Mouse (Mus musculus): Measurements from ENCODE around the gene Rab3ip. TPM values are rescaled to one million over a fixed set of nuclear protein-coding genes. Genes with fewer than 3 reads are reported as not detected.

Gene Rab3ip
- polyA plus RNA-seq, 1 experiment from 2014 or later: 45.7 TPM

DNA sequence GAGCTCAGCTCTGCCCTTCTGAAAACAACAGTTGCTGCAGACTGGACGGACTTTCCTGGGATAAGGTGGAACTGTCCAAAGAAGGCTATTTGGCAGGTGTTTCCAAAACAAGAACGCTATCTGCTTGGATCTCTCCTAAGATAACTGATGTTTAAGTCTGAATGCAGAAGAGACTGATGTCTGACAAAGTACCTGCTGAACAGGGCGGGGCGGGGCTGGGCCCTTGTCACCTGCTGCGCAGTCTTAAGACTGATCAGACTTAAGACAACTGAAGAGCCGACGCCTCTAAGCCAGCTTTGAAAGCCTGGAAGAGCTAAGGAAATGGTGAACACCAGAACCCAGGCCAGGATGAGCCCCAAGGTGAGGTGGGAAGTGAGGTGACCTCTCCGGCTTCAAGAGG lies 29.9 kb downstream of the Rab3ip start:
- H3K9me3 ChIP-seq (ENCODE audit: control insufficient read depth, low read length): no peaks in the 10 kb centered on the region
- H3K4me1 ChIP-seq (replicated peaks; ENCODE audit: control insufficient read depth, insufficient read depth, low read length): no peaks in the 10 kb centered on the region
- no peak overlapping the region for H3K27ac ChIP-seq (ENCODE audit: low read depth, low read length)
- H3K4me3 ChIP-seq (ENCODE audit: low read depth, low read length): no peak overlapping the region
- no peaks in the 10 kb centered on the region for H3K36me3 ChIP-seq (ENCODE audit: control insufficient read depth, insufficient read depth, low read length)
- WGBS: 92% methylated on average over 8 of the region's 8 CpGs
- no peaks in the 10 kb centered on the region for H3K27me3 ChIP-seq (ENCODE audit: control insufficient read depth, insufficient read depth, low read length)
- no peak overlapping the region for H3K9ac ChIP-seq (ENCODE audit: low read length)
- no peak for DNase-seq (ENCODE audit: low spot score)
- H3K4me2 ChIP-seq (ENCODE audit: low read depth, low read length, severe bottlenecking): no peak overlapping the region
- no peak for ATAC-seq (replicated peaks; ENCODE audit: low FRiP score)

DNA sequence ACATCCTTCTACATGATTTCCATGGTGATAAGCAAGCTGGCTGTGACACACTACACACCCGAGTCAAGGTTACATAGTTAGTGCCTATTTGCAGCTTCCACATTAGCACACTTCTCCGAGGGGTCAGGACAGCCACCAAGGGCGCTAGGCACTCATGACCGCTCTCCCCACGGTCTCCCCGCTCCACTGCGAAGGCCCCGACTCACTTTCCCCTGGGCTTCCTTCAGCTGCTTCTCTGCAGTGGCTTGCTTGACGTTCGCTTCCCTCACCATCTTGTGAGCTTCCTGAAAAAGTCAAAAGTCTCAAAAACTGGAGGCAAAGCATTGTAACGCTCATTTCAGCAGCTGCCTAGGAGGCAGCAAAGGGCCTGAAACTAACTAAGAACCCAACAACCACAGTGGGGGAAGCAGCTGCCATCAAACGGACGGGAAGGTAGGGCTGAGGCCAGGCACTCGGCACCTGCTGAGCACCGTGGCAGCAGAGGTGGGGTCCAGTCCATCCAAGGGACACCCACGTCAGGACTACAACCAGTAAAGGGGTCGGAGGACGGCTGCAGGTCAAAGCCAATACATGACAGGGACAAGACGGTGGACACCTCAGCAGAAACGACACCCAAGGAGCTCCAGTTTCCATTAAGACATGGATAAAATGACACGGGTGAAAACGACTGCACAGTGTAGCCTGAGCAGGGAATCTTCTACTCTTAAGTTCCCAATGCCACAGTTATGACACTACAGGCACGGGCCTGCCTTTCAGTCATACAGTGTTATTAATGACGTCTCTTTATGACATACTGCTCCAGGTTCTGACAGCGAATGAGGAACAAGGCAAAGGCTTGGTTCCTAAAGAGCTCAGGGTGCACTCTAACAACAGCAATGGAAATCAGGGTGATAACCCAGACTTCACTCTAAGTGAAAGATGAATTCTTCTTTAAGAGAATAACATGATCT lies 30.9 kb downstream of the Rab3ip start:
- H3K4me1 ChIP-seq (replicated peaks; ENCODE audit: control insufficient read depth, insufficient read depth, low read length): no peaks in the 10 kb centered on the region
- H3K36me3 ChIP-seq (ENCODE audit: control insufficient read depth, insufficient read depth, low read length): no peaks in the 10 kb centered on the region
- H3K27me3 ChIP-seq (ENCODE audit: control insufficient read depth, insufficient read depth, low read length): no peaks in the 10 kb centered on the region
- ATAC-seq (replicated peaks; ENCODE audit: low FRiP score) (no peak), DNase-seq (ENCODE audit: low spot score) (no peak)
- H3K4me2 ChIP-seq (ENCODE audit: low read depth, low read length, severe bottlenecking): no peak overlapping the region
- 90% methylated on average over 25 of the region's 25 CpGs for WGBS
- no peak overlapping the region for H3K4me3 ChIP-seq (ENCODE audit: low read depth, low read length)
- H3K27ac ChIP-seq (ENCODE audit: low read depth, low read length): no peak overlapping the region
- no peaks in the 10 kb centered on the region for H3K9me3 ChIP-seq (ENCODE audit: control insufficient read depth, low read length)
- H3K9ac ChIP-seq (ENCODE audit: low read length): no peak overlapping the region

- Histone ChIP-seq H3K4me2 (ENCODE audit: low read depth, low read length, severe bottlenecking) (no peak overlapping the region), H3K4me1 (replicated peaks; ENCODE audit: control insufficient read depth, insufficient read depth, low read length) (no peaks in the 10 kb centered on the region), H3K27me3 (ENCODE audit: control insufficient read depth, insufficient read depth, low read length) (no peaks in the 10 kb centered on the region), H3K36me3 (ENCODE audit: control insufficient read depth, insufficient read depth, low read length) (no peaks in the 10 kb centered on the region), H3K9me3 (ENCODE audit: control insufficient read depth, low read length) (no peaks in the 10 kb centered on the region), H3K4me3 (ENCODE audit: low read depth, low read length) (no peak overlapping the region), H3K9ac (ENCODE audit: low read length) (no peak overlapping the region), H3K27ac (ENCODE audit: low read depth, low read length) (no peak overlapping the region)
- WGBS: 88% methylated on average over 8 of the region's 8 CpGs
- no peak for ATAC-seq (replicated peaks; ENCODE audit: low FRiP score)
- no peak for DNase-seq (ENCODE audit: low spot score)
These were observed 34.0 kb downstream of the Rab3ip start for GRCm38 (mm10) chr10:116916581-116916980.

GRCm38 (mm10) chr10:116915286-116915685 lies 35.3 kb downstream of the Rab3ip start:
- no peak overlapping the region for H3K4me3 ChIP-seq (ENCODE audit: low read depth, low read length)
- WGBS: 91% methylated on average over 8 of the region's 8 CpGs
- no peaks in the 10 kb centered on the region; the same call in 1 of the 2 replicates for H3K36me3 ChIP-seq (ENCODE audit: control insufficient read depth, insufficient read depth, low read length)
- no peaks in the 10 kb centered on the region for H3K27me3 ChIP-seq (ENCODE audit: control insufficient read depth, insufficient read depth, low read length)
- no peaks in the 10 kb centered on the region for H3K4me1 ChIP-seq (replicated peaks; ENCODE audit: control insufficient read depth, insufficient read depth, low read length)
- DNase-seq (ENCODE audit: low spot score) (no peak), ATAC-seq (replicated peaks; ENCODE audit: low FRiP score) (no peak)
- H3K27ac ChIP-seq (ENCODE audit: low read depth, low read length): no peak overlapping the region
- no peak overlapping the region for H3K4me2 ChIP-seq (ENCODE audit: low read depth, low read length, severe bottlenecking)
- H3K9ac ChIP-seq (ENCODE audit: low read length): no peak overlapping the region
- no peaks in the 10 kb centered on the region for H3K9me3 ChIP-seq (ENCODE audit: control insufficient read depth, low read length)

DNA sequence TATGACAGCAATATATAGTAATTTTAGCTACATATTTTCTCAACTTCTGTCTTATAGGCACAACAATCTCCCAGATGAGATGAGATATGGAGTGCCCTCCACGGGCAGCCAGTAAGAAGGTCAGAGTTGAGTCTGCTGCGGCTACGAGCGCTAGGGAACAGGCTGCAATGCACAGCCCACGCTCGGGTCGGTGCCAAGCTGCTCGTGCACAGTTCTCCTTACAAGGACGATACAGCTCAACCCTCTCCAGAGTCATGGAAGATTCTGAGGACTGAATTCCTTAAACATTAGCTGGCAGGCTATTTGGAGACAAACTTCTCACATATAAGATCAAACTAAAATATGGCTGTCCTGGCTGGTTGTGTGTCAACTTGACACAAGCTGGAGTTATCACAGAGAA lies 36.0 kb downstream of the Rab3ip start:
- Histone ChIP-seq H3K4me3 (ENCODE audit: low read depth, low read length) (no peak overlapping the region), H3K27me3 (ENCODE audit: control insufficient read depth, insufficient read depth, low read length) (no peaks in the 10 kb centered on the region), H3K9me3 (ENCODE audit: control insufficient read depth, low read length) (no peaks in the 10 kb centered on the region), H3K27ac (ENCODE audit: low read depth, low read length) (no peak overlapping the region), H3K4me2 (ENCODE audit: low read depth, low read length, severe bottlenecking) (no peak overlapping the region), H3K36me3 (ENCODE audit: control insufficient read depth, insufficient read depth, low read length) (no peaks in the 10 kb centered on the region; the same call in 1 of the 2 replicates), H3K4me1 (replicated peaks; ENCODE audit: control insufficient read depth, insufficient read depth, low read length) (no peaks in the 10 kb centered on the region), H3K9ac (ENCODE audit: low read length) (no peak overlapping the region)
- no peak for ATAC-seq (replicated peaks; ENCODE audit: low FRiP score)
- WGBS: 93% methylated on average over 9 of the region's 9 CpGs
- no peak for DNase-seq (ENCODE audit: low spot score)

- Histone ChIP-seq H3K27me3 (ENCODE audit: control insufficient read depth, insufficient read depth, low read length) (no peaks in the 10 kb centered on the region), H3K9me3 (ENCODE audit: control insufficient read depth, low read length) (no peaks in the 10 kb centered on the region), H3K9ac (ENCODE audit: low read length) (no peak overlapping the region), H3K36me3 (ENCODE audit: control insufficient read depth, insufficient read depth, low read length) (no peaks in the 10 kb centered on the region; the same call in 1 of the 2 replicates), H3K4me2 (ENCODE audit: low read depth, low read length, severe bottlenecking) (no peak overlapping the region), H3K4me1 (replicated peaks; ENCODE audit: control insufficient read depth, insufficient read depth, low read length) (no peaks in the 10 kb centered on the region), H3K27ac (ENCODE audit: low read depth, low read length) (no peak overlapping the region), H3K4me3 (ENCODE audit: low read depth, low read length) (no peak overlapping the region)
- WGBS: 94% methylated on average over 17 of the region's 17 CpGs
- ATAC-seq (replicated peaks; ENCODE audit: low FRiP score): no peak
- no peak for DNase-seq (ENCODE audit: low spot score)
These were observed 36.8 kb downstream of the Rab3ip start for GRCm38 (mm10) chr10:116913647-116914273.

- WGBS: 96% methylated on average over 9 of the region's 9 CpGs
- ATAC-seq (replicated peaks; ENCODE audit: low FRiP score): no peak
These were observed 37.7 kb downstream of the Rab3ip start for GRCm38 (mm10) chr10:116912850-116913249.

DNA sequence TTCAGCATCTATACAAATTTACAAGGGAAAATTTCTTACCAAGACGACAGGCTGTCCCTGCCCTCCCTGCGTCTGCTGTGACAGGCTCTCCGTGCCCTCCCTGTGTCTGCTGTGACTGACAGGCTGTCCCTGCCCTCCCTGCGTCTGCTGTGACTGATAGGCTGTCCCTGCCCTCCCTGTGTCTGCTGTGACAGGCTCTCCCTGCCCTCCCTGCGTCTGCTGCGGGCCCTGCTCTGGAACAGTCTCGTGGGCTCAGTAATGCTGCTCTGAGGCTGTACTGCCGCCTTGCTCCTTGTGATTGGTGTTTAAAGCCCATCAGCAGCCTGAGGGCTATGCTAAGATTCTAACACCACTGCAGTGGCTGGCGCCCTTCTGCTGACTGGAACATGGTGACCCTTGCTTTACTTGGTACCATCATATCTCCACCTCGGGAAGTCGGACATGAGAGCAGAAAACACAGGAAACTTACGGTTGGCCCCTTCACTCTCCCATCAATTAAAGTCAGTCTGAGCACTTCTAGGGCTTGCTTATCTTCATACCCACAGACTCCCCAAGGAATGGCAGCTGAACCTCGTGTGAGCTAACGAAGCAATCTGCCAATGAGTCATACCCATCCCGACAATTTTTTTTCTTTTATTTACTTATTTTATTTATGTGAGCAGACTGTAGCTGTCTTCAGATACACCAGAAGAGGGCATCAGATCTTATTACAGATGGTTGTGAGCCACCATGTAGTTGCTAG lies 41.5 kb downstream of the Rab3ip start:
- Histone ChIP-seq H3K36me3 (ENCODE audit: control insufficient read depth, insufficient read depth, low read length) (no peaks in the 10 kb centered on the region; the same call in 1 of the 2 replicates), H3K27me3 (ENCODE audit: control insufficient read depth, insufficient read depth, low read length) (no peaks in the 10 kb centered on the region), H3K4me1 (replicated peaks; ENCODE audit: control insufficient read depth, insufficient read depth, low read length) (no peaks in the 10 kb centered on the region), H3K9me3 (ENCODE audit: control insufficient read depth, low read length) (no peaks in the 10 kb centered on the region), H3K9ac (ENCODE audit: low read length) (no peak overlapping the region), H3K4me2 (ENCODE audit: low read depth, low read length, severe bottlenecking) (no peak overlapping the region), H3K27ac (ENCODE audit: low read depth, low read length) (no peak overlapping the region), H3K4me3 (ENCODE audit: low read depth, low read length) (no peak overlapping the region)
- DNase-seq (ENCODE audit: low spot score) (no peak), ATAC-seq (replicated peaks; ENCODE audit: low FRiP score) (no peak)
- WGBS: 85% methylated on average over 15 of the region's 15 CpGs

More at GRCm38 (mm10) chr10:116912850-116913249, 37.7 kb downstream of the Rab3ip start:
- Histone ChIP-seq H3K36me3 (ENCODE audit: control insufficient read depth, insufficient read depth, low read length) (no peaks in the 10 kb centered on the region; the same call in 1 of the 2 replicates), H3K4me3 (ENCODE audit: low read depth, low read length) (no peak overlapping the region), H3K9ac (ENCODE audit: low read length) (no peak overlapping the region), H3K9me3 (ENCODE audit: control insufficient read depth, low read length) (no peaks in the 10 kb centered on the region), H3K27ac (ENCODE audit: low read depth, low read length) (no peak overlapping the region), H3K27me3 (ENCODE audit: control insufficient read depth, insufficient read depth, low read length) (no peaks in the 10 kb centered on the region), H3K4me2 (ENCODE audit: low read depth, low read length, severe bottlenecking) (no peak overlapping the region), H3K4me1 (replicated peaks; ENCODE audit: control insufficient read depth, insufficient read depth, low read length) (no peaks in the 10 kb centered on the region)
- no peak for DNase-seq (ENCODE audit: low spot score)
